Mouse (Mus musculus): ENCODE data around the gene Vdac1.
"Not testable (repeated sequence)": the region's sequence is repeated elsewhere in the genome, so short reads cannot be mapped to it uniquely, and the experiment has no call there.

Gene Vdac1

DNA sequence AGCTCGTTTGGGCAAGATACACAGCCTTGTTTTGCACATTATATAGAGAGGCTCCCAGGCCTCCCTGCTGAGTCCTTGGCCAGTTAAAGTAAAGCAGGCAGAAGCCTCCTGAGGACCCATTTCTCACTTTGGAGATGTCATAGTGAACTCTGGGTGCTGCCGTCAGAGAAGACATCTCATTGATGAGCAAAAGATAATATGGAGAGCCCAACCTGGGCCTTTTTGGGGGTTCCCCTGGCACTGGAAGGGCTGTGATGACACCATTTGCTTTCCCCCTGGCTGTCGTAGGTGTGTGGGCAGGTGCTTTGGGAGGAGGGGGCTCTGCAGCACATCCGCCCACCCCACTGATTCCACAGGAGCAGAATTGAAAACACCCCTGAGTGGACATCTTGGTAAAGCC lies 18.4 kb upstream of the Vdac1 start:
- in situ Hi-C loops (cut with MboI, MseI), result loop anchor here in 1 of 2 experiments (5.0 kb wide), 1 partner anchor 80 kb away; no protein-coding TSS in a partner anchor

DNA sequence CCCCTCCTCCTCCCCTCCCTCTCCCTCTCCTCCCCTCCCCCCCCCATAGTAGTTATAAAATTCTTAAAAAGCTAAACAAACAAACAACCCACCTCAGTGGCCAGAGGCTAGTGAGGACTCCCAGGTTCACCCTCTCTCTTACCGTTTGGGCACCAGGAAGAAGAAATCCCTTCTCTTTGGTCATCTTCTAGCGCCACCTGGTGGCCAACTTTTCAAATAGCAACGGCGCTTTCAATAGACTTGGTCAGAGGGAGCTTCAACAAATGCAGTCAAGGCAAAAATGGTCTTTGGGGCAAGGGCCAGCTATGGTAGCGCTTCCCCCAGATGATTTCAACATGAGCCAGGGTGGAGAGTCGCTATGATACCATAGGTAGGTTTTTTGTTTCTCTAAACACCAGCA lies 17.5 kb upstream of the Vdac1 start:
- in situ Hi-C loops (cut with MboI, MseI), result loop anchor here in 1 of 2 experiments (5.0 kb wide), 1 partner anchor 81 kb away; no protein-coding TSS in a partner anchor

GRCm38 (mm10) chr11:52344991-52345777 lies 15.5 kb upstream of the Vdac1 start:
- in situ Hi-C loops (cut with MboI, MseI), result loop anchor here in 1 of 2 experiments (5.0 kb wide), 2 partner anchors 83 to 198 kb away; partner anchors contain the start of gene Olfr1373

DNA sequence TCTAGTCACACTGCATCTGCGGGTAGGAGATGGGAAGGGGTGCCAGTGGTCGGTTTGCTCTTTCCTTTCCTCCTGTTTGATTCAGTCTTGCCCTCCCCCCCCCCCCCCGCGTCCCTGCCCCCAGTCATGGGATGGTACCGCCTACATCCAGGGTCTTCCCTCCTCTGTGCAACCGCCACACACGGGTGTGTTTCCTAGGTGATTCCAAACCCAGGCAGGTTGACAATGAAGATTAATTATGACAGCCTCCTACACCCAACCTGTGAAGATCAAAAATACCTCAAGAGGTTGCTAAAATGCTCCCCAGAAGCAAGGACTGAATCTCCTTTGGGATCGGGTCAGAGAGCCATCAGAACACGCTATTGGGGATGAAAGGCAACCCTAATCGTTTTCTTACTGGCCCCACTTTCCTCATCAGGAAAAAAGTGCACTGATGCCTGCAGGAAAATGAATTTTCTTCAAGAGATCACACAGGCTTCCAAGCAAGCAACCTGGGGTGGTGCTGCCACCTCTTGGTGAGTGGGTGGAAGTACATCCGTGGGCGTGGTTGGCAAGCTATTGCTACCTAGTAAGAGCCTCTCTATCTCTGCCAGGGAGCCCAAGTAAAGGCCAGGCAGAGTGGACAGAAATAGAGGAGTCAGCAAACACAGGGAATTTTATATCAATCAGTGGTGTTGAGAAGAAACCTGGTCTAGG lies 14.6 kb upstream of the Vdac1 start:
- in situ Hi-C loops (cut with MboI, MseI), result loop anchor here in 1 of 2 experiments (5.0 kb wide), 1 partner anchor 199 kb away; the partner anchor contains the start of gene Olfr1373

GRCm38 (mm10) chr11:52346635-52347005 lies 14.0 kb upstream of the Vdac1 start:
- in situ Hi-C loops (cut with MboI, MseI), result loop anchor here in 1 of 2 experiments (5.0 kb wide), 1 partner anchor 199 kb away; the partner anchor contains the start of gene Olfr1373

- in situ Hi-C loops (cut with MboI, MseI), result loop anchor here in 1 of 2 experiments (5.0 kb wide), 1 partner anchor 201 kb away; the partner anchor contains the start of gene Olfr1373
These were observed 12.5 kb upstream of the Vdac1 start for GRCm38 (mm10) chr11:52348156-52348555.

GRCm38 (mm10) chr11:52348724-52349123 lies 11.9 kb upstream of the Vdac1 start:
- in situ Hi-C loops (cut with MboI, MseI), result loop anchor here in 1 of 2 experiments (5.0 kb wide), 1 partner anchor 201 kb away; the partner anchor contains the start of gene Olfr1373

- in situ Hi-C loops (cut with MboI, MseI), result no loop called here
These were observed 9.7 kb upstream of the Vdac1 start for GRCm38 (mm10) chr11:52350924-52351323.

DNA sequence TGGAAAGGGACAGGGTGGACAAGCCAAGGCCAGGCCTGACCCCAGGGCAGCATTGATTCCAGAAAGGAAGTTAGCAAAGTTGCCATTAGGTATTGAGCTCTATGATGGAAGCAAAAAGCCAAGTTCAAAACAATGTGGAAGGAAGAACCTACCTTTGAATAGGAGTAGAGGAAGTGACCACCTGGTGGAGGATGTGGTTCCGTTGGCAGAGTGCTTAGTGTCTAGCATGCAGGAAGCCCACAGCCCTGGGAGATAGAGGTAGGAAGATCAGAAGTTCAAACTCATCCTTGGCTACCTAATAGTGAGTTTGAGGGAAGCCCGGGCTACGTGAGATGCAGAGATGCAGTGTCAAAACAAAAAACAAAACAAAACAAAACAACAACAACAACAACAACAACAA lies 8.4 kb upstream of the Vdac1 start:
- in situ Hi-C loops (cut with MboI, MseI), result no loop called here

DNA sequence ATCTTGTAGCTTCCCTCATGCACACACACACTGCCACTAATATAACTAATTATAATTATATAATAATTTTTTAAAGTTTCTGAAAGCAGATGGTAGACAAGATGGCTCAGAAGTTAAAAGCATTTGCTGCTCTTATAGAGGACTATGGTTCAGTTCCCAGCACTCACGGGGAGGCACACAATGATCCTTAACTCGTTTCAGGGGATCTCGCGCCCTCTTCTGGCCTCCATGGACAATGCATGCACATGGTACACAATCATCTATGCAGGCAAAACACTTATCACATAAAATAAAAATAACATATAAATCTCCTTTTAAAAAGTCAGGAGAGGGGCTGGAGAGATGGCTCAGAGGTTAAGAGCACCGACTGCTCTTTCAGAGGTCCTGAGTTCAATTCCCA lies 6.0 kb upstream of the Vdac1 start:
- in situ Hi-C loops (cut with MboI, MseI), result no loop called here

DNA sequence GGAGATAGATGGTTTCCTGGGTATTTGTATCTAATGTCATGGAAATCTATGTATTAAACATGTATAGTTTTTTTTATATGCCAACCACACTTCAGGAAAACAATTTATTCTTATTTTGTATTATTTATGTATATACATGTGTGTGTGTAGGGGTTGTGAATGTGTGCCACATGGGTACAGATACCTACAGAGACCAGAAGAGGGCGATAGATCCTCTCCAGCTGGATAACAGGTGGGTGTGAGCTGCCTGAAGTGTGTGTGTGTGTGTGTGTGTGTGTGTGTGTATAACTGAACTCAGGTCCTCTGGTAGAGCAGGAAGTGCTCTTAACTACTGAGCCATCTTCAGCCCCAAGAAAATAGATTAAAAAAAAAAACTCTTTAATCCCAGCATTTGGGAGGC lies 5.1 kb upstream of the Vdac1 start:
- in situ Hi-C loops (cut with MboI, MseI), result no loop called here

GRCm38 (mm10) chr11:52357091-52357490 lies 3.6 kb upstream of the Vdac1 start:
- in situ Hi-C loops (cut with MboI, MseI), result not testable (repeated sequence)

- in situ Hi-C loops (cut with MboI, MseI), result no loop called here
These were observed 2.1 kb upstream of the Vdac1 start for GRCm38 (mm10) chr11:52358520-52358919.

GRCm38 (mm10) chr11:52359686-52360470 lies 782 bp upstream of the Vdac1 start:
- in situ Hi-C loops (cut with MboI, MseI), result no loop called here

DNA sequence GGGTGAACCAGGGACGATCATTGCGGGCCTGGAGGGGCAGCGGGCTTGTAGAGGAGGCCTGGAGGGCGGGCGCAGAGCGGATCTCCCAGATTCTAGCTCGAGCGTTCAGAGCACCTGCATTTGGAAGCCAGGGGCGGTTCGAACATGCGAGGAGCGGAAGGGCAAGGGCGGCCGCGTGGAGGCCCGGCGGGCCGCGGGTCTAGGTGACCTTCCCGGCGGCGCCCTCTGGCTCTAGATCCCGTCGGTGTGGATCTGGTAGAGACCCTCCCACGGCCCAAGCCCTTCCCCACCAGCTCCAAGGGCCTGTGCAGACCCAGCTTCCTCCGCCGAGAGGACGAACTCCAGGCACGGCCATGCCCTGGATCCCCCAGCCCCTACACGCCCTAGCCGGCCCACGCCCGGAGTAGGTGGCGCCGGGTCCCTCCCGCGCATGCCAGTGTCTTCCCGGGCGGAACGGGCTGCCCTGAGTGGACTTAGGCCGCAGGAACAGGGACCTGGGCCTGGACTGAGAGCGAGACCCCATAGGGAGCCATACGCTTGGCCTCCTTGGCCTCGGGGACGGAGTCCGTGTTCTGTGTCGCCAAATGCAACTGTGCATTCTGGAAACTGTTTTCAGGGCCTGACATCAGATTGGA lies 744 bp downstream of the Vdac1 start:
- in situ Hi-C loops (cut with MboI, MseI), result no loop called here

- in situ Hi-C loops (cut with MboI, MseI), result no loop called here
These were observed 3.7 kb downstream of the Vdac1 start for GRCm38 (mm10) chr11:52364376-52364775.

DNA sequence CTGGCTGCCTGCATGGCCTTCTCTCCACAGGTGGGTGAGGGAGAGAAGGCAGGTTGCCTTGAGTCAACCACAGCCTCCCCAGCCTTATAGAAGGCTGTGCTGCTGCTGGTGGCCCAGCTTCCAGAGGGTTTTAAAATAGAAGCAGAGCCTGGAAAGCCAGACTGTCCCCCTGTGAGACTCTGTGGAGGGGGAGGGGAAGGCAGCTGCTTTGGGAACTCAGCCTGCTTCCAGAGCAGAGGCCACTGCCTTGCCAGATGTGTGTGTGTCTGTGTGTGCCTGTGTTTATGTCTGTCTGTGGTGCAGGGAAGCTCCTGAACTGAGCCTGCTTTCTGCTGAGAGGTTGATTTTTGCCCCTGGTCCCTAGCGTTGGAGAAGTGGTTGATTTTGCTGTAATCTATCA lies 4.5 kb downstream of the Vdac1 start:
- in situ Hi-C loops (cut with MboI, MseI), result no loop called here

DNA sequence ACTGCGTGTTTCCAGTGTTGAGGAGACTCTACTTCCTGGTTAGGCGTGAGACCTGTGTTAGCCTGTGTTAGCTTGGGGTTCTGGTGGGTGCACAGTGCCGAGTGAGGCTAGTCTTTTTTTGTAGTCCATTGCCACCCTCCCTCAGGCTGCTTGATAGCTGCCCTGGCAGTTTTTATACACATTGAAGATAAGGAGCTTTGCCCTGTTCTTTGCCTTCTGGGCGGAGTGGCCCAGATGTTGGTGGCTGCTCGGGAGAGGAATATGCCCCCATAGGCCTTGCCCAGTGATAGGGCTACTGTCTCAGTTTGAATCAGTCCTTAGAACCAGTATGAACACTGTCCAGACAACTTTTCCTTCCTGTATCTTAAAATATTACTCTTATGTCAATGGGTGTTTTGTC lies 5.7 kb downstream of the Vdac1 start:
- in situ Hi-C loops (cut with MboI, MseI), result no loop called here

- in situ Hi-C loops (cut with MboI, MseI), result no loop called here
These were observed 7.7 kb downstream of the Vdac1 start for GRCm38 (mm10) chr11:52368176-52368985.
